Mouse (Mus musculus) ES-E14 (cell line): ENCODE measurements around the gene Fbn1. TPM values are rescaled to one million over a fixed set of nuclear protein-coding genes. Genes with fewer than 3 reads are reported as not detected.
A peak's percentile ranks its signal among the peaks of the same experiment; 100 is the strongest.

Source experiments
- DNase-seq: peaks from one replicate; pipeline ENCODE4 v3.0.0-alpha.2; 2013; ENCODE audit warnings: low read depth, low spot score
- H3K27ac ChIP-seq: 2 replicates; pipeline ENCODE4 v1.5.1; 2012; ENCODE audit warnings: low read depth, mild to moderate bottlenecking, low read length, moderate library complexity, mixed read lengths; ENCODE audit not compliant: poor library complexity, insufficient read depth, severe bottlenecking
- H3K36me3 ChIP-seq: 2 replicates; pipeline ENCODE4 v1.6.1; 2012; ENCODE audit warnings: mild to moderate bottlenecking, low read length, moderate library complexity, mixed read lengths; ENCODE audit not compliant: control insufficient read depth, poor library complexity, insufficient read depth, severe bottlenecking
- H3K4me1 ChIP-seq, 2 experiments: fragments of 150-350 bp in 1 of 2; sonication (generic) in 1 of 2; 2 replicates each; pipeline ENCODE4 v1.6.1; 2012; ENCODE audit warnings: low read length in 2 of 2, mild to moderate bottlenecking in 1 of 2, mixed read lengths in 1 of 2; ENCODE audit not compliant: control insufficient read depth in 2 of 2, insufficient read depth in 2 of 2, poor library complexity in 1 of 2
- H3K4me3 ChIP-seq, 2 experiments: fragments of 150-350 bp in 1 of 2; sonication (generic) in 1 of 2; 2 replicates each; pipeline ENCODE4 v1.5.1; 2012; ENCODE audit warnings: low read length in 2 of 2, low read depth in 1 of 2, mild to moderate bottlenecking in 1 of 2, mixed read lengths in 1 of 2; ENCODE audit not compliant: insufficient read depth in 1 of 2, poor library complexity in 1 of 2, severe bottlenecking in 1 of 2
- H3K9ac ChIP-seq: 2 replicates; pipeline ENCODE4 v1.6.1; 2012; ENCODE audit warnings: low read depth, mild to moderate bottlenecking, low read length, mixed read lengths; ENCODE audit not compliant: poor library complexity, insufficient read depth, severe bottlenecking
- H3K9me3 ChIP-seq: fragments of 150-350 bp; sonication (generic); 2 replicates; pipeline ENCODE4 v1.6.1; 2012; ENCODE audit warnings: low read depth, mild to moderate bottlenecking, low read length; ENCODE audit not compliant: control insufficient read depth, insufficient read depth
- CHD2 ChIP-seq: IDR thresholded peaks from 2 replicates; pipeline ENCODE4 v1.6.1; 2014; ENCODE audit warnings: mild to moderate bottlenecking, low read depth, low read length, inconsistent platforms
- HCFC1 ChIP-seq: IDR thresholded peaks from 2 replicates; pipeline ENCODE4 v1.6.1; 2012; ENCODE audit warnings: low read length, inconsistent platforms, borderline replicate concordance; ENCODE audit not compliant: insufficient read depth
- MAFK ChIP-seq: IDR thresholded peaks from 2 replicates; pipeline ENCODE4 v1.6.1; 2014; ENCODE audit warnings: mild to moderate bottlenecking, low read depth, low read length, inconsistent platforms; ENCODE audit not compliant: insufficient read depth
- ZC3H11A ChIP-seq: IDR thresholded peaks from 2 replicates; pipeline ENCODE4 v1.6.1; 2012; ENCODE audit warnings: low read depth, mild to moderate bottlenecking, inconsistent platforms, low read length, borderline replicate concordance
- ZNF384 ChIP-seq: IDR thresholded peaks from 2 replicates; pipeline ENCODE4 v1.6.1; 2012; ENCODE audit warnings: low read depth, low read length, inconsistent platforms
- in situ Hi-C, 2 experiments: fragments of 600-800 bp; cut with MboI; formaldehyde crosslinking; loops; one replicate each; pipeline ENCODE4 v1.15.1; 2025; ENCODE audit warnings: low sequenced_read_pairs in 2 of 2, inconsistent platforms in 1 of 2; ENCODE audit not compliant: unreplicated experiment in 2 of 2
- total RNA-seq: library from RNA; depleted of rRNA; stranded (reverse); fragments of 300-350 nt; gene quantifications from 2 replicates; pipeline ENCODE4 v1.2.3, GENCODE M21; 2012

Fbn1 gene
- total RNA-seq, 1 experiment, result 9.6 TPM

DNA sequence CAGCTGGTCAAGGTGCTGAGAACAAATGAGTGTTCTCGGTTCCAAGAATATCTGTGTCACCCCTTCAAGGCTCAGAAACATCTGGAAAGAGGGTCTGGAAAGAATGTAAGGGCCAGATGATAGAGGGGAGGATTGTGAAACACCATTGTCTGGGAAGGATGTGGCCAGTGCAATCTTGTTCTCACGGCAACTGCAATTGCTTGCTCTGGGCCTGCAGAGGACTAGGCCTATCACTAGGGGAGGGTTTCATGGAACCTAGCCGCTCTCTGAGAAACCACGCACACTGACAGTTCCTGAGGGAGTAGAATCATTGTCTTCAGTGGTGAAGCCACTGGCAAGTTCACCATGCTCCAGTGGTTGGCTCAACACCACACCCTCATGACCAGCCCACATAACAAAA is 89.2 kb downstream of the Fbn1 start:
- in situ Hi-C loops, result no loop called here
- Histone ChIP-seq H3K4me3 (no peak overlapping the region), H3K36me3 (no peaks in the 10 kb centered on the region), H3K9me3 (no peaks in the 10 kb centered on the region), H3K4me1 (no peaks in the 10 kb centered on the region), H3K27ac (no peak overlapping the region), H3K9ac (no peak overlapping the region)
- no peak for TF ChIP-seq CHD2
- no peak for TF ChIP-seq ZNF384
- no peak for TF ChIP-seq ZC3H11A
- TF ChIP-seq HCFC1, result no peak
- TF ChIP-seq MAFK, result no peak
- no peak for DNase-seq

DNA sequence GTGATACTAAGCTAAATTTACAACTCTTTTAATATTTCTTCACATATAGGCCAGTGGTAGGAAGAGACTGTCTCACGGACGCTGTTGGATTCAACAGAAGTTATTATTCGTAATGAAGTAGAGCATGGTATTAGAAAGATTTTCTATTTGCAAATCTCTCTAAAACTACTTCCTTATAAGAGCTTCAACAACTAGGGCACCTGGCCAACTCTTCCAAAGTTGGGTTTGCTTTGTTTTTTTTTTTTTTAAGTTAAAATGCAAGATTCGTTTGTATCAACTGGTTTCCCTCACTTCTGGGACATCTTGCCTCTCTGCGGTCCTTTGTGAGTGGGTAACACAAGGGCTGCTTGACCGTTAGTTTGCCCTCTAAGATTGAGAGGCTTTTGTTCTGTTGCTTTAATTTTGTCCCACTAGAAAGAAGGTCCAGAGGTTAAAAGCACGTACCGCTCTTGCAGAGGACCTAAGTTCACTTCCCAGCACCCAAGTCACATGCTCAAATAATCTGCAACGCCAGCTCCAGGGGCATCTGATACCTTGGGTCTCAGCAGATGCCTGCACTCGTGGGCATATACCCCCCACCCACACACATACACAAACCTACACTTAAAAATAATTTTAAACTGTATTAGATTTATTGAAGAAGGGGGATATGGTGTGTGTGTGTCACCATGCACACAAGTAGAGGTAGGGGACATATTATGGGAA is 91.1 kb downstream of the Fbn1 start:
- no peak for DNase-seq
- no peaks in the 10 kb centered on the region for H3K4me1 ChIP-seq
- no peaks in the 10 kb centered on the region for H3K36me3 ChIP-seq
- TF ChIP-seq ZC3H11A (no peak), MAFK (no peak), ZNF384 (no peak), HCFC1 (no peak), CHD2 (no peak)
- in situ Hi-C loops, result no loop called here
- H3K4me3 ChIP-seq, result no peak overlapping the region
- no peak overlapping the region for H3K9ac ChIP-seq
- no peak overlapping the region for H3K27ac ChIP-seq
- no peaks in the 10 kb centered on the region for H3K9me3 ChIP-seq

DNA sequence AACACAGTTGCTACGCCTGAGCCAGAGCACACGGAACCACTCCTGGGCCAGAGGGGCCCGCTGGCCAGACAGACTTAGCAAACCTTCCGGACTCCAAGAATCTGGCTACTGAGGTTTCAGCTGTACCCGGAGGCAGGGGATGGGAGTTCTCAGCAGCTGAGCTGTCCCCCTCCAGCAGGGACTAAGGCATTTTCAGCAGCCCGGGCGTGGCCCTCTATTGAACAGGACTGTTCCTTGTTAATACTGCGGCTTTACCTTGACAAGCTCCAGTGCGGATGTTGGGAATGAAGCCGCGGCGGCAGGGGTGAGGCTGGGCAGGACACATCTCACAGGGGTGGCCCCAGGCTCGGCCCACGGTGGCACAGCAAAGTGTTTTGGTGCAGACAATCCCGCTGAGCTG is 95.4 kb downstream of the Fbn1 start:
- in situ Hi-C loops, result no loop called here

DNA sequence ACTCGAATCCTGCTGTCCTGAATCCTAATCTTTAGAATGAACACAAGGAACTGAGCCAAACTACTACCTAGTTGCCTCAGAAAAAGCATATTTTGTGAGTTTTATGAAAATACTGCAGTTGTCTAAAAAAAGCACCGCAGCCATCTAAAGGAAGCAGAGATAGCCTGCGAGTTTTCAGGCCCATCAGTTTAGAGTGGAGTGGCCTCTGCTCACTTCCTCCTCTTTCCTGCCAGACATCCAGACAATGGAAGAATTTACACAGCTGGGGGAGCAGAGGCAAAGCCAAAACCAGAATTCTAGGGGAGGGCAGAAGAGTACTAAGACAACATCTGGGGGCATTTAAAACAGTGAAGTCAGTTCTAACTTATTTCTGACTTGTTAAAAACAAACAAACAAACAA is 96.0 kb downstream of the Fbn1 start:
- H3K9me3 ChIP-seq, result no peaks in the 10 kb centered on the region
- no peaks in the 10 kb centered on the region for H3K36me3 ChIP-seq
- TF ChIP-seq ZNF384 (no peak), CHD2 (no peak), ZC3H11A (no peak), HCFC1 (no peak), MAFK (no peak)
- H3K9ac ChIP-seq, result no peak overlapping the region
- no peak for DNase-seq
- peak overlapping the region; percentile 1 to 4; a peak in 2 of 4 replicates for H3K4me3 ChIP-seq
- H3K4me1 ChIP-seq, result no peaks in the 10 kb centered on the region
- no peak overlapping the region for H3K27ac ChIP-seq
- in situ Hi-C loops, result no loop called here

More for the DNA sequence above, 95.4 kb downstream of the Fbn1 start:
- Histone ChIP-seq H3K9ac (peak overlapping the region; percentile 7; the same call in 1 of the 2 replicates), H3K36me3 (no peaks in the 10 kb centered on the region), H3K4me3 (peak overlapping the region; percentile 11 to 38; a peak in 3 of 4 replicates), H3K9me3 (no peaks in the 10 kb centered on the region), H3K27ac (no peak overlapping the region), H3K4me1 (no peaks in the 10 kb centered on the region)
- peak; percentile 26 for DNase-seq
- TF ChIP-seq MAFK, result no peak
- no peak for TF ChIP-seq CHD2
- no peak for TF ChIP-seq ZC3H11A
- TF ChIP-seq ZNF384, result no peak
- TF ChIP-seq HCFC1, result no peak
